In the genomic region with DNA sequence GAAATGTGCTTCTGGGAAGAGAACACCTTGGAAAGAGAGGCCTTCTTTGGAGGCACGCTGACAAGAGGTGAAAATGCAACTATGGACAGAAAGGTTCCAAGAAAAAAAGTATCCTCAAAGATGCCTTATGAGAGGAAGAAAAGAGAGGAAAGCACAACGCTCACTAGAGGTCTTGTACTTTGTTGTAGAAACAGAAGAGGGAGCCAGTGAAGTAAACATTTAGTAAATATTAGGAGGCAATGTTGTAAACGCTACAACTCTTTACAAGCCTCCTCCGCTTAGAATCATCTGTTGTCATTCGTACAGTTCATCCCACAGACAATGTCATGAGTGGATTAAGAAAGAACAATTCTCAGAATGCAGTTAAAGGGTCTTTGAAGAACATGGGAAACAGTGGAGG, we compare ENCODE assay signal across 18 mouse cellular contexts.
DNase-seq lines count a peak whose midpoint lies in the region; ATAC-seq and TF ChIP-seq lines count a peak whose summit lies in the region.
"Had no signal": no experiment of that assay in that cellular context is flagged by ENCODE, and none has a peak within 500 bp of the region (broad histone marks: within the 10 kb centered on the region; RNA-seq: fewer than 3 reads in every experiment).

No protein-coding gene starts in this region.

- no peaks in the 10 kb centered on the region for H3K36me3 ChIP-seq in midbrain, postnatal 0 days (ENCODE audit: insufficient read depth, low read length)
- no peaks in the 10 kb centered on the region for H3K36me3 ChIP-seq in midbrain, embryonic 10.5 days
- no peaks in the 10 kb centered on the region for H3K36me3 ChIP-seq in stomach, postnatal 0 days (ENCODE audit: control insufficient read depth, insufficient read depth, low read length)
- H3K36me3 ChIP-seq: heart, embryonic 13.5 days; hindbrain, embryonic 12.5 days; midbrain, embryonic 13.5 days had no signal

- no peak for TF ChIP-seq EP300 in stomach, postnatal 0 days (optimal IDR thresholded peaks at IDR 0.05)

- no peak overlapping the region for H3K27ac ChIP-seq in layer of hippocampus, adult 2 months
- no peak overlapping the region for H3K27ac ChIP-seq in midbrain, postnatal 0 days (ENCODE audit: low read depth, low read length)
- H3K27ac ChIP-seq in midbrain, embryonic 10.5 days (replicated peaks): no peak overlapping the region
- H3K27ac ChIP-seq in stomach, postnatal 0 days (replicated peaks): no peak overlapping the region
- H3K27ac ChIP-seq: heart, embryonic 13.5 days; hindbrain, embryonic 12.5 days; macrophage; midbrain, embryonic 13.5 days had no signal

- WGBS in midbrain, postnatal 0 days: 67% methylated on average over 5 of the region's 5 CpGs
- WGBS in midbrain, embryonic 10.5 days: 67% methylated on average over 5 of the region's 5 CpGs
- WGBS in stomach, postnatal 0 days: 57% methylated on average over 5 of the region's 5 CpGs

- no peaks in the 10 kb centered on the region for H3K4me1 ChIP-seq in midbrain, postnatal 0 days (ENCODE audit: insufficient read depth, low read length)
- no peaks in the 10 kb centered on the region for H3K4me1 ChIP-seq in midbrain, embryonic 10.5 days
- no peaks in the 10 kb centered on the region for H3K4me1 ChIP-seq in stomach, postnatal 0 days (replicated peaks; ENCODE audit: control insufficient read depth, insufficient read depth)
- H3K4me1 ChIP-seq: heart, embryonic 13.5 days; hindbrain, embryonic 12.5 days; midbrain, embryonic 13.5 days had no signal

- no peaks in the 10 kb centered on the region for H3K27me3 ChIP-seq in midbrain, postnatal 0 days (ENCODE audit: insufficient read depth, low read length)
- no peaks in the 10 kb centered on the region for H3K27me3 ChIP-seq in midbrain, embryonic 10.5 days (ENCODE audit: low read depth, poor library complexity, severe bottlenecking)
- H3K27me3 ChIP-seq in stomach, postnatal 0 days (ENCODE audit: control insufficient read depth, insufficient read depth, low read length): no peaks in the 10 kb centered on the region
- H3K27me3 ChIP-seq: heart, embryonic 13.5 days; hindbrain, embryonic 12.5 days; midbrain, embryonic 13.5 days had no signal

- peak; percentile 71 for TF ChIP-seq CTCF in layer of hippocampus, adult 2 months (conservative IDR thresholded peaks at IDR 0.05)
- TF ChIP-seq CTCF in midbrain, postnatal 0 days (IDR thresholded peaks at IDR 0.05): peak; percentile 22
- peak; percentile 52 for TF ChIP-seq CTCF in stomach, postnatal 0 days (IDR thresholded peaks at IDR 0.05; ENCODE audit: low read depth)

- no peaks in the 10 kb centered on the region for H3K9me3 ChIP-seq in midbrain, postnatal 0 days (ENCODE audit: low read length)
- H3K9me3 ChIP-seq in midbrain, embryonic 10.5 days (replicated peaks): no peaks in the 10 kb centered on the region
- no peaks in the 10 kb centered on the region for H3K9me3 ChIP-seq in stomach, postnatal 0 days (ENCODE audit: control insufficient read depth, low read length)
- H3K9me3 ChIP-seq: heart, embryonic 13.5 days; hindbrain, embryonic 12.5 days; midbrain, embryonic 13.5 days had no signal

- DNase-seq in heart, adult 8-10 months (ENCODE audit: low spot score): peak; percentile 25
- no peak for DNase-seq in heart, postnatal 4 days
- DNase-seq in layer of hippocampus, adult 2 months (ENCODE audit: low spot score in 2 of 2): no peak
- no peak for DNase-seq in layer of hippocampus, postnatal 25 days (ENCODE audit: extremely low spot score in 1 of 2, low spot score in 1 of 2)
- DNase-seq in midbrain, postnatal 0 days (ENCODE audit: low spot score): peak; percentile 13
- no peak for DNase-seq in midbrain, embryonic 10.5 days (ENCODE audit: low spot score)
- DNase-seq in stomach, postnatal 0 days (ENCODE audit: low spot score): no peak
- no peak for DNase-seq in cerebellum, adult 18-20 months
- DNase-seq: adrenal gland, postnatal 25 days; cerebellum, postnatal 25 days; forebrain, postnatal 0 days; gastrocnemius, postnatal 14 days; kidney, adult 11 months; right cerebral cortex, postnatal 4 days had no signal

- no peak for ATAC-seq in midbrain, postnatal 0 days (ENCODE audit: low FRiP score)
- no peak for ATAC-seq in stomach, postnatal 0 days (ENCODE audit: low FRiP score, low TSS enrichment)
- ATAC-seq: forebrain, postnatal 0 days; midbrain, embryonic 13.5 days had no signal

- no peak overlapping the region for H3K9ac ChIP-seq in midbrain, postnatal 0 days (replicated peaks; ENCODE audit: low read length, poor library complexity, severe bottlenecking)
- H3K9ac ChIP-seq in stomach, postnatal 0 days (ENCODE audit: low read length): no peak overlapping the region
- H3K9ac ChIP-seq: forebrain, postnatal 0 days; heart, embryonic 13.5 days; hindbrain, embryonic 12.5 days; midbrain, embryonic 13.5 days had no signal

- no peak overlapping the region for H3K4me3 ChIP-seq in layer of hippocampus, adult 2 months
- H3K4me3 ChIP-seq in midbrain, postnatal 0 days (ENCODE audit: low read depth, low read length): no peak overlapping the region
- no peak overlapping the region for H3K4me3 ChIP-seq in midbrain, embryonic 10.5 days
- H3K4me3 ChIP-seq in stomach, postnatal 0 days (ENCODE audit: low read depth, low read length): no peak overlapping the region
- H3K4me3 ChIP-seq: heart, embryonic 13.5 days; hindbrain, embryonic 12.5 days; midbrain, embryonic 13.5 days had no signal

- no peak overlapping the region for H3K4me2 ChIP-seq in midbrain, postnatal 0 days (ENCODE audit: low read depth, low read length, poor library complexity, severe bottlenecking)
- H3K4me2 ChIP-seq in stomach, postnatal 0 days (replicated peaks; ENCODE audit: low read depth): no peak overlapping the region
- H3K4me2 ChIP-seq: heart, embryonic 13.5 days; hindbrain, embryonic 12.5 days; midbrain, embryonic 13.5 days had no signal

Comparison
In these comparisons a context has a peak if more than half of its experiments do, and no peak if none do; other contexts are left out.
1. DNase-seq: peak in heart, adult 8-10 months (single experiment) and midbrain, postnatal 0 days (single experiment); none in heart, postnatal 4 days (single experiment), layer of hippocampus, adult 2 months (0 of 2), layer of hippocampus, postnatal 25 days (0 of 2), midbrain, embryonic 10.5 days (single experiment), stomach, postnatal 0 days (single experiment) and cerebellum, adult 18-20 months (0 of 2).
2. Peak in every context shown above with its lines, with median percentiles within 50 percentile points of each other: CTCF ChIP-seq.